Mouse (Mus musculus): ENCODE data around the gene Pard3.

The Pard3 gene

DNA sequence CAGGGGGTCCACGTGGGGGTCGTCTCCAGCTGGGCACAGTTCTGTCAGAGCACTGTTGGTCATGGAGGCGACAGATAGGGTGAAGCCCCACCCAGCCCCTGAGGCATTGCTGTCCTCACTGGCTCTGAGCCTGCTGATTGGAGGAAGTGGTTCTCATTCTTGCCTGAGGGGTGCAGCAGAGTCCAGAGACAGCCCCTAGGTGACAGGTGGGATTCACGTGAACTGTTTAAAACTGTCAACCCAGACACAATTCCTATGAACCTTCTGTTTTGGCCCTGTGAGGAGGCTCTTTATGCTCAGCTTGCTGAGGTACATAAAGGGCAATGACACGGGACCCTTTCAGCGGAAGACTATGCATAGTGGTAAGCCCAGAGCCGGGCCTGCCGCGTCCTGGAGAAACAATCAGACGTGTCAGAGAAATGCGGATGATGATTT, 488.5 kb downstream of the Pard3 start:
- peak; percentile 31 for DNase-seq (ENCODE audit: inconsistent ontology term)

DNA sequence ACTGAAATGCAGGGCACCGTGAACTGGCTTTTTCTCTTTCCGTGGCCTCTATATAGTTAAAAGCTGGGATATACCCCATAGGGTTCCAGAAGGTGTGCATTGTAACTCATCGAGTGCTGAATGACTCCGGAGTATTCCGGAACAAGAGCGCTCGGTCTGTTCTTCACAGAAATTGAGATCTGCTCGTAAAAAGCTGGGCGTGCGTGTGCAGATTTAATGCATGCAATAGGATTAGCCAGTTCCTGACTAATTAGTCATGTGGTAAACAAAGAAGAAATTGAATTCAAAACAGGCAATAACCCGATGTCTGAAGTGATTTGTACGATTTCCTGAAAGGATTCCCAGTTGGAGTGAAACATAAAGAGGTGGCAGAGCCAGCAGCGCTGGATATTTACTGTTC, 489.1 kb downstream of the Pard3 start:
- no peak for DNase-seq (ENCODE audit: inconsistent ontology term)

DNA sequence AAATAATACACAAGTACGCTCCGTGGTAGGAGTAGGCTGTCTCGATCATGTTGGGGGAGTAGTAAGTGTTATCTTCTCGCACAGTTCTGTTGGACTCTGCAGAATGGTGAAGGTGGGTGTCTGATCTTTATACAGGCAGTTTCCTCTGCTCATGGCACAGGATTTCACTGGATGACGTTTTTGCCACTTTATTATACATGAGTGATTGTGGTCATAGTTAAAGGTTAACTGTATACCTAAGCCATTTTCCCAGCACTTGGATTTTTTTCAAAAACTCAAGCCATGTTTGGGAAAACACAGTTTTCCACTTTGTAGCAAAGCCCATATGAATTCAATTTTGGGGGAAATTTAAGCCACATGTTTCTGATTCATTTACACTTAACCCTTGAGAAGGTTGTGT, 489.9 kb downstream of the Pard3 start:
- no peak for DNase-seq (ENCODE audit: inconsistent ontology term)

DNA sequence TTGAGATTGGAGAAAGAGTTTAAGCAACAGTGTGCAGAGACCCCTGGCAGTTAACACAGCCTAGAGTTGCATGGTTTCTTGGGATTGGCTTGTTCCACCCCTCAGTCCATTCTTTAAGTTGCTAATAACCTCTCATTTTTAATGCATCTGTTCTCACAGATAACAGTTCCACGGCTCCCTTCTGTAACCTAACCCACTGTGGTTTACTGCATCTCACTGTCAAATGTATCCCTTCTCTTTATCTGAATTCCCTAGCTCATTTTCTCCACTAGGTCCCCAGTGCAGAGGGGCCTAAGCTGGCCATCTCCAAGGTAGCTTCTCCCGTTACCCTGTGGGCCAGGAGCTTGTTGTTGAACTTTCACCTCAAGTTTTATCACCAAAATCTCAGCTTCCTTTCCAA, 492.1 kb downstream of the Pard3 start:
- no peak for DNase-seq (ENCODE audit: inconsistent ontology term)

DNA sequence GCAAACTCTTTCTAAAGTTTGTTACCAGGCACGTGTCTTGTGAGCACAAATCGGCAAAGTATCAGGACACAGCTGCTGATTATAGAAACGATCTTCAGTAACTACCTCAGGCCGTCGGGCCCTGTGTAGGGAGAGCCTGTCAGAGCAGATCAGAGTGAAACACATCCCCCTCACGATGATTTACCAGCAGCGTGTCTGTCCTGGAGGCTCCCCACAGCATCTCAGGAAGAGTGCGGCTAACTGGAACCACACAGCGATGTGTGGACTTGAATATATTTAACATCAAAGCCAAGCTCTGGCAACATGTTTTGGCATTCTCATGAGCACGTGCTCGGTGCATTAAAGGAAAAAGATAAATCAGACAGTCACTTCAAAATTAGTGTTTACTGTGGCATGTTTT, 493.3 kb downstream of the Pard3 start:
- no peak for DNase-seq (ENCODE audit: inconsistent ontology term)

DNA sequence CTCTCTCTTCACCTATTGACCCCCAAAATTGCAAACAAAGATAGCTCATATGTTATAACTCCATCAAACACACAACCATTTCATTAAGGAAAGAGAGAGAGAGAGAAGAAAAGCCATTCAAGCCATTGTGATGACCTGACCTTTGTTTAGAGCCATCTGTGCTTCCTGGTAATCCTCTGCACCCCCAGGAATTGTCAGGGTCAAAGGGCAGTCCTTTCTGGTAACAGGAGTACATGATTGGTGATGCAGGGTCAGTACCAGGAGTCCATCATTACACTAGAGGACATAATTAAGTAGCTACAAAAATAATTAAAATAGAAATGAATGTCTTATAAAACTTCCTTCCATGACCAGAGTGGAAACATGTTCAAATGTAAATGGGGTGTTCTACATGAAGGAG, 493.9 kb downstream of the Pard3 start:
- DNase-seq (ENCODE audit: inconsistent ontology term): no peak

DNA sequence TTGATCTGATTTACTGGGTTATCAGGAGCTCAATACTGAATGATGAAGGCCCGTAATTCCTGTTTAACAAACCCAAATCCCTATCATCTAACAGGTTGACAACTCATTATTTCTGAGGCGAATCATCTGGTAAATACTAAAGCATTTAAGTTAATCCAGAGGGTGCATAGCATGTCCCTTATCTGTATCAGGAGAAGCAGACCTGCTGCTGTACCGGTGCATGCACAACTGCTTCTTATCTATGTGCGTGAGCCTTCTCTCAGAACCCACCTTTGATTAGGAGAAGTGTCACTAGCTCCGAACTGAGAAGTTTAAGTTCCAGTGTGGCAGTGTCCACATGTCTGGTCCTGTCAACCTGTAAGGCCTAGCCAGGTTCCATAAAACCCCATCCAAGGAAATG, 499.9 kb downstream of the Pard3 start:
- no peak for DNase-seq (ENCODE audit: inconsistent ontology term)

DNA sequence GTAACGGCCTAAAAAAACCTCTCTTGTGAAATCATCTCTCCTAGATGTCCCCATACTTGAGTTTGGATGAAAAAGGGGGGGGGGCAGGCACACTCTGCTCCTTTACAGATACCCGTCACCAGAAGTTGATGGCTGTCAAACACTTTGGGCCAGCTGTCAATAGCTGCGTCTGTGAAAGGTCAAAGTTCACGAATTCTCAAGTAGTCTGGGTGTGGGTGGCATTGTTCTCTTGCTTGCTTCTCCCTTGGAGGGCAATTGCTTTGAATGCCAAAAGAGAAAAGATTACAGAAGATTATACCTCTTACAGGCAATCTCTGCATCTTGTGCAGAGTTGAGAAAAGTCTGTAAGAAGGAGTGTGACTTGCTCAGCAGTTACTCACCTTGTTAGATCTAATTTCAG, 500.7 kb downstream of the Pard3 start:
- no peak for DNase-seq (ENCODE audit: inconsistent ontology term)

DNA sequence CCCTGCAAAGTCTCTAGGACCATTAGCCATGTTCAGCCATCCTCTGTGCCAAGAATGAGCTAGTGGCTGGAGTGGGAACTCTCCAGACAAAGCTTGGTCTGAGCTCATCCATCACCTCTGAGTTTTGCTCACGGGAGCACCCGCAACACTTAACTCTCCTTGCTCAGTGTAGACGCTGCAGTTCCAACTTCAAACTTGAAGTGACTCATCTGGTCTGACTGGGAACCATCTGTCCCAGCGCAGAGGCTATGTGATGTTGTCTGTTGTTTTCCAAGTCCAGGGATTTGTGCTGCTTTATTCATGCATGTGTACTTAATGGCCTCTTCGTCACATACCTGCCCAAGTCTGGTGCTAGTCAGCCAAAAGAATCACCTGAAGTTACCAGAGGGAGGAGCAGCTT, 505.5 kb downstream of the Pard3 start:
- DNase-seq (ENCODE audit: inconsistent ontology term): no peak

DNA sequence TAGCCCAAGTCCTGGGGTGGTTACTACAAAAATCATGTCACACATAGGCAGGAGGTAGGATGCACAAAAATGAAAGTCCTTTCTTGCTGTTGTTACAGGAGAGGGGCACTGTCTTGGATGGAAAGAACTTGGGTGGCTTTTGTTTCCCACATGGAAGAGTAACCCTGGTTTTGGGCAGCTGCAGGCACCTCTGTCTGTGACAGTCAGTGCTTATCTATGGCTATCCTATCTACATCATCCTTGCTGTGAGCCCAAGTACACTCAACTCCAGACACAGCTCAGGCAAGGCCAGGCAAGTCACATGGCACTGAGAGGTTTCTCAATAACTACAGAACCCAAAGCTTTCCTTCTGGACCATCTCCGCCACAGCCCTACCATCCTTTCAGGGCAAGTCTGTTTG, 506.8 kb downstream of the Pard3 start:
- no peak for DNase-seq (ENCODE audit: inconsistent ontology term)

DNA sequence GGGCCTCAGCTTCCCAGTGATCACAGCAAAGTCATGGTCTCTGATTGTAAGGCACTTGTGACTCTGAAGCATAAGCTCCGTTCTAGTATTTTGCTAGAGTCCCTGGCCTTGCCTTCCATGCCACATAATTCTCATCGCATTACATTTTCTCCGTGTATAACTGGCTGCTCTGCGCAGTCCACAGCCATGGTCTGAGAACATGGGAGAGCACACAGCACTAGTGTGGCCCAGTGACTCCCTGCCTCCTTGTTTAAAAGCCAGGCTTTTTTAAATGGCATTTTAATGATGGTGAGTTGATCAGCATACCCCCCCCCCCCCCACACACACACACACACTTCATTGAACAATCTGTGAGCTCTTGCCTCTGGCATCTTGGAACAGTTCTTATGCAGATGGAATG, 508.8 kb downstream of the Pard3 start:
- peak; percentile 3 for DNase-seq (ENCODE audit: inconsistent ontology term)

DNA sequence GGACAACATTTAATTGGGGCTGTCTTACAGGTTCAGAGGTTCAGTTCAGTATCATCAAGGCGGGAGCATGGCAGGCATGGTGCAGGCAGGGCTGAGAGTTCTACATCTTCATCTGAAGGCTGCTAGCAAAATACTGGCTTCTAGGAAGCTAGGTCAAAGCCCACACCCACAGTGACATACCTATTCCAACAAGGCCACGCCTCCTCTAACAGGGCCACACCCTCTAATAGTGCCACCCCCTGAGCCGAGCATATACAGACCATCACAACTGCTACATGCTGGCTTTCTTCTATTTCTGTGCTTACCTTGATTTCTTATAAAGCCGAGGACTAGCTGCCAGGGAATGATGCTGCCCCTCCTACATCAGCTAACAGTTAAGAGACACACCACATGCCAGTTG, 513.0 kb downstream of the Pard3 start:
- DNase-seq (ENCODE audit: inconsistent ontology term): no peak

DNA sequence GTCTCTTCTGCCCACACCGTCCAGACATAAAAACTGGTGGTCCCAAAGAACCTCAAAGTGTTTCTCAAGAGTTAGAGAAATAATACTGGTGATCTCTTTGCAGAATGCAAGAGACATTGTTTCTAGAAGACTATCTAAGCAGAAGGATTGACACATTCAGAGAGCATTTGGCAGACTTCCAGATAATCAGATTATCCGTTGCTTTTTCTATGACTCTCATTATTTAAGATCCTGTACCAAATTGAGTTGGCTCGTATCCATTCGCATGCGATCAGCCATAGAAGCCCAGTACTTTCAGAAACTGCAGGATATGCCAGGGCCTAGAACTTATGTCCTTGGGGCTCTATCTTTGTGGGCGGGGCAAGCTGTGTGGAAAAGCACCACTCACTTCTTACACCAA, 514.0 kb downstream of the Pard3 start:
- peak; percentile 55 for DNase-seq (ENCODE audit: inconsistent ontology term)

DNA sequence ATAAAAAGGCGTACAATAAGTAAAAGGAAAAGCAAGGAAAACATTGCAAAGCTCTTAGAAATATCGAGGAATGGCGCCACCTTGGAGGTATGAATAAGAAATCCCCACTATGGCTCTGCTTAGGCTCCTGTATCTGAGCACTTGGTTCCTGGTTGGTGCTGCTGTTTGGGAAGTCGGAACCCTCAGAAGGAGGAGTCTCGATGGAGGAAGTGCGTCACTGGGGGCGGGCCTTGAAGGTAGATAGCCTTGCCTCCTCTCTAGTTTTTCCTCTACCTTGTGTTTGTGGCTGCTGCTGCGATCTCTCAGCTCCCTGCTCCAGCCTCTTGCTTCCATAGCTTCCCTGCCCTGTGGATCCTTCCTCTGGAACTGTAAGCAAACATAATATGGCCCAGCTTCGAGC, 515.7 kb downstream of the Pard3 start:
- no peak for DNase-seq (ENCODE audit: inconsistent ontology term)

DNA sequence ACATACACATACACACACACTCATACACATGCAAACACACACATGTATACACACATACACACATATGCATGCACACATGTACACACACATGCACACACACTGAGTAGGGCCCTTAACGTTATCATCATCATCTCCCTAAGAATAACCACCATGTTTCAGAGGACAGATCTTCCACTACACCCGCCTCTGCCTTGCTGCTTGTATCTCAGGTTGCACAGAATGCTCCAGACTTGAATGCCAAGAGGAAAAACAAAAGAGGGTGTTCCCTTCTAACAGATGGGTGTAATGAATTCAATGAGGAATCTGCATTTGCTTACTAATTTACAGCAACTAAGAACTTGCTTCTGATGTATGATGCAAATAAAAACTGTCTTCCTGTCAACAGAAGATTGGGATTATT, 519.7 kb downstream of the Pard3 start:
- no peak for DNase-seq (ENCODE audit: inconsistent ontology term)

DNA sequence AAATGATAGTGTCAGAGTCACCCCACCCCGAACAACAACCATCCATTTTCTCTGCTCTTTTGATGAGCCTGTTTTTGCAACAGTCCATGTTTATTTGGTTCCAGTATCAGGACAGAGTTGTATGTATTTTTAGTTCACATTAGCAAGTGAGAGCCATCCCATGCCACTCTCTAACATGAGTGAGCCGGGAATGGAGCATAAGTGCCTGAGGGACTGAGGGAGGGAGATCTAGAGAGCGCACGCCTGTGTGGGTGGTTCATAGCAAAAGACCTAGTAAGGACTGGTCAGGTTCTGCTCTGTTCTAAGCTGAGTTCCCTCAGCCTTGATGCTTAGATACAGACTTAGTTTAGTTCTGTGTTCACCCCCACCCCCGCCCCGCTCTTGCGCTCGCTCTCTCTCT, 521.9 kb downstream of the Pard3 start:
- no peak for DNase-seq (ENCODE audit: inconsistent ontology term)

DNA sequence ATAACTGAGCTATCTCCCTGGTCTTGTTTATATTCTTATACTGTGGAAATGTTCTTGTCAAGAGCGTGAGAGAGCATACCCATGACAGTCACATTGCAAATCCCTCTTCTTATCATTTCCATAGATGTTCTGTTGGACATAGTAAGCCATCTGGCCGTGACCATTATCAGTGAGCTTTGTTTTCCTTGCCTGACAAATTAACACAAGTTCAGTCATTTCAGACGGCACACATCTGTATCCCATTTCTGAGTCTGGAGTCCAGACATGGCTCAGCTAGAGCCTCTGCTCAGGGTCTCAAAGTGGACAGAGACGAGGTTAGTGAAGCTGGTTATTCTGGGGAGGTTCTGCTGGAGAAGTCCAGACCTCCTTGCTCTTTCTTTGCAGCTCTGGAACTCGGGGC, 523.0 kb downstream of the Pard3 start:
- DNase-seq (ENCODE audit: inconsistent ontology term): no peak

DNA sequence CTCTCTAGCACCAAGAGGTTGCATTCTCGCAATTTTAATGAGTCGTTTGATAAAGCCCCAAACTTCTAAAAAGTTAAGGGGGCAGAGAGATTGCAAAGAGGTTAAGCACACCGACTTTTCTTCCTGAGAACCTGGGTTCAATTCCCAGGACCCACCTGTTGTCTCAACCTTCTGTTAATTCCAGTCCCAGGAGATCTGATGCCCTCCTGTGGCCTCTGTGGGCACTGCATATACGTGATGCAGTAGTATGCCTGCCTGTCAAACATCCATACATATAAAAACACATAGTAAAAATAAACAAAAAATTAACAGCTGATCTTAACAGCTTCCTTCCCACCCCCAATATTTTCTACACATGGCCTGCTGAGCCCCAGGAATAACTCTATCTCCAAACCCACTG, 524.6 kb downstream of the Pard3 start:
- no peak for DNase-seq (ENCODE audit: inconsistent ontology term)

DNA sequence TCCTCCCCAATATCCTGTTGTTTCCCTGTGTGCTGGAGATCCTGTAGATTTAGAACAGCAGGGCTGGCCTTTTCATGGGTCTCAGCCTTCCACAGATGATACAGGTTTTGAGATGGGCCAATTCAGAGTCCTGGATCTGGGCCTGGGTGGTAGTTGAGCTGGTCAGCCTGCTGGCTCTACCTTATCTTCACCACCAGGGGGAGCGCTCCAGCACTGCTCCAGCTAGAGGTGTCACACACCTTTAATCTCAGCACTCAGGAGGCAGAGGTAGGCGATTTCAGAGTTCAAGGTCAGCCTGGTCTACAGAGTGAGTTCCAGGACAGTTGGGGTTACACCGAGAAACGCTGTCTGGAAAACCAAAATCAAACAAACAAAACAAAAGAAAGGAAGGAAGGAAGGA, 525.6 kb downstream of the Pard3 start:
- peak; percentile 42 for DNase-seq (ENCODE audit: inconsistent ontology term)

DNA sequence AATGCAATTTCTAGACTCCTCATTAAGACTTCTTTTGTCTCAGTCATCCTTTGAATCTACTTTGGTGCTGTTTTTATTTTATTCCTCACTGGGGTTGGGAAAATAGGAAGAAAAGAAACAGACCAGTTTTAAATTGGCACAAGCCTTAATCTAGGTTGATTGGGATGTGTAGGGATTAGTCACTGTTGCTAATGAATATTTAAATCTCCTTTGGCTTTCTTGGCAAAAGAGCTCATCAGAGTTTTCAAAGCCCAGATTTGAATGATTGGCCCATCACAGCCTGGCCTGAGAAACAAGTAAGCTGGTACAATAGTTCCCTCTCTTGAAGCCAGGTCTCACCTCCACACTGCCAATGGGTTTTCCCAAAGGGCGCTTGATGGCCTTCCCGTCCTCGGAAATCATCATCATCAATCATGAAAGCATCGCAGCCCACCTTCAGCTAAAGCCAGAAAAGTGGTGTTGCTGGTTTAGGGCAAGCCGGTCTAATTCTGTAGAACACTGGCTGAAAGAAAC, 527.0 kb downstream of the Pard3 start:
- peak; percentile 18 for DNase-seq (ENCODE audit: inconsistent ontology term)

DNA sequence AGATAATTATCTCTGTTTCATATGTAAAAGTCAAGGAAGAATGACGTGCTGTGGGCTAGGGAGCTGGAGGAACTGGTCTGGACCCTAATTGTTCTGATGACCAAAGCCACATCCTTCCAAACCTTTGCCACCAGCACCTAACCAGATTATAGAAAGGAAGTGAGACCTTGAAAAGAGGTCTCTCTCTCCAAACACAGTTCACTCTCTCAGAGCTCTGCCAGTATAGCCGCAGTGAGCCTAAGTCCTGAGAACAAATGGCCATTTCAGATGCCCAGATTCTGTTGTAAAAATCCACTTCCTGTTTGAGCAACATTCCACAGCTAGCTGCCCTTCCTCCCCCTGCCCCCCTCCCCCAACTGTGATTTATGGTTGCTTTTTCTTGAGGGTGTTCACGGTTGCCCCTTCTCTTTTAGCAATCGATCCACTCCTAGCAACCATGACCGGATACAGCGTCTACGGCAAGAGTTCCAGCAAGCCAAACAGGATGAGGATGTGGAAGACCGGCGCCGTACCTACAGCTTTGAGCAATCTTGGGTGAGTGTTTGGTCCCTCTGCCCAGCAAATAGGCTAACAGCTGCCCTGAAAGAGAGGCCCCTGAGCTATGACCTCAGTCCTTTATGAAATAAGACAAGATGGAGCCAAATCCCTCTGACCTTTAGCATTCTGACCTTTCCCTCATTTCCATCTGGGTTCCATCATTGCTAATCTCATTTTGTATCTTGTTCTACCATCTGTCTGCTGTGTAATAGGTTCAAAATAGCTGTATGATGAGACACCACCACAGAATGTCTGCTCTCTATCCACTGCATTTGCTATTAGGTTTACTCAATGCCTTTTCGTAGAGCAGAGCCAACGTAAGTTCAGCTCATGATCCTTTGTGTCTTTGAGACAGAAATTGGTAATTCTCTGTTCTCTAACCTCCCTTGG, 529.2 kb downstream of the Pard3 start:
- DNase-seq (ENCODE audit: inconsistent ontology term): no peak

DNA sequence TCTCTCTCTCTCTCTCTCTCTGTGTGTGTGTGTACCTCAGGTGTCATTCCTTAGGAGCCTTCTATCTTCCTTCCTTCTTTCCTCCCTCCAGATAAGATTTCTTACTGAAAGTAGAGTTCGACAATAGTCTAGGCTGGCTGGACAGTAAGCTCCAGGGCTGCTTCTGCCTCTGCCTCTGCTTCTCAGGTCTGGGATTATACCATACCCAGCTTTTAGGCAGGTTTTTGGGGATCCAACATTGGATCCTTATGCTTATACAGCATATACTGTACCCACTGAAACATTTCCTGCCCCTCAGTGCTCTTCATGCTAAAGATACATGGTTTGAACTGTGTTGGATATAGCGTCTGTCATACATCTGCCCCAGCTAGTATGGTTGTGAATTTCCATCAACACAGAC, 536.9 kb downstream of the Pard3 start:
- DNase-seq (ENCODE audit: inconsistent ontology term): no peak

DNA sequence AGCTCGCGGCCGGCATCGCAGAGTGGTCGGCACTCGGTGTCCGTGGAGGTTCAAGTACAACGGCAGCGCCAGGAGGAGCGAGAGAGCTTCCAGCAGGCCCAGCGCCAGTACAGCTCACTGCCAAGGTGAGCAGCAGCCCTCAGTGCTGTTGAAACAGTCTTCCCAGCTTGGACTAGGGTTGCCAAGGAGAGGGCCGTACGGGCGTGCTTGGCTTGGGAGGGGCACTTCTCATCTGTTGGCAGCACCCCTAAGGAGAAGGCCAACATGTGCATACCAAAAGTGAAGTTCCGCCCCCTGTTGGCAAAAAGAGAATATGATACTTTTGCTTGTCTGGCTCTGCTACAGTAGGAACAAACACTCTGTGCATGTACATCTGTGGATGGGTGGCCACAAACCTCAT, 539.4 kb downstream of the Pard3 start:
- no peak for DNase-seq (ENCODE audit: inconsistent ontology term)
